In genomic region chr11:101360651-101361113, GRCm38 (mm10) we compare ENCODE assay signal across 16 mouse cellular contexts. TPM values are rescaled to one million over a fixed set of nuclear protein-coding genes. Genes with fewer than 3 reads are reported as not detected.
DNase-seq lines count a peak whose midpoint lies in the region; ATAC-seq and TF ChIP-seq lines count a peak whose summit lies in the region.
"Had no signal": no experiment of that assay in that cellular context is flagged by ENCODE, and none has a peak within 500 bp of the region (broad histone marks: within the 10 kb centered on the region; RNA-seq: fewer than 3 reads in every experiment).

No protein-coding gene starts in this region.

- no peak overlapping the region for H3K4me2 ChIP-seq in kidney, embryonic 16.5 days (replicated peaks; ENCODE audit: low read depth, low read length)

- H3K4me1 ChIP-seq in kidney, adult 2 months (ENCODE audit: control insufficient read depth, insufficient read depth, low read length): peaks cover 37% of the 10 kb centered on the region
- peaks cover 19% of the 10 kb centered on the region for H3K4me1 ChIP-seq in kidney, embryonic 16.5 days (ENCODE audit: insufficient read depth, low read length)
- peaks cover 32% of the 10 kb centered on the region for H3K4me1 ChIP-seq in thymus, adult 2 months (replicated peaks; ENCODE audit: control insufficient read depth, insufficient read depth, low read length)

- peak overlapping the region; percentile 98 for H3K27ac ChIP-seq in kidney, adult 2 months (ENCODE audit: insufficient read depth, low read depth, low read length)
- H3K27ac ChIP-seq in kidney, embryonic 16.5 days (ENCODE audit: low read length): peak overlapping the region; percentile 86
- H3K27ac ChIP-seq in thymus, adult 2 months (ENCODE audit: control insufficient read depth, insufficient read depth, low read length): peak overlapping the region; percentile 94

- no peaks in the 10 kb centered on the region for H3K27me3 ChIP-seq in kidney, adult 2 months (replicated peaks; ENCODE audit: control insufficient read depth, insufficient read depth, low read length)
- no peaks in the 10 kb centered on the region for H3K27me3 ChIP-seq in kidney, embryonic 16.5 days (ENCODE audit: insufficient read depth, low read length)
- H3K27me3 ChIP-seq in thymus, adult 2 months (ENCODE audit: control insufficient read depth, insufficient read depth, low read length): no peaks in the 10 kb centered on the region

- no peaks in the 10 kb centered on the region for H3K36me3 ChIP-seq in kidney, adult 2 months (ENCODE audit: control insufficient read depth, insufficient read depth, low read length)
- H3K36me3 ChIP-seq in kidney, embryonic 16.5 days (ENCODE audit: insufficient read depth, low read length): no peaks in the 10 kb centered on the region
- H3K36me3 ChIP-seq in thymus, adult 2 months (ENCODE audit: control insufficient read depth, insufficient read depth, low read length): no peaks in the 10 kb centered on the region
- H3K36me3 ChIP-seq: forebrain, embryonic 10.5 days; hindbrain, embryonic 10.5 days had no signal

- no peak for TF ChIP-seq CTCF in kidney, adult 2 months (conservative IDR thresholded peaks at IDR 0.05; ENCODE audit: insufficient read depth, insufficient read length, low read depth, low read length)
- no peak for TF ChIP-seq CTCF in thymus, adult 2 months (IDR thresholded peaks at IDR 0.05; ENCODE audit: borderline replicate concordance, control insufficient read depth, extremely low read depth, insufficient read depth, low read length, poor library complexity)

- WGBS in kidney, adult 2 months: 14% methylated on average over 3 of the region's 3 CpGs
- WGBS in kidney, embryonic 16.5 days: 26% methylated on average over 3 of the region's 3 CpGs
- 28% methylated on average over 3 of the region's 3 CpGs for WGBS in thymus, adult 2 months

- ATAC-seq in kidney, embryonic 16.5 days (ENCODE audit: low FRiP score, low TSS enrichment): 0 out of 2 replicates have a peak, but pooled peaks have one; percentile 28

- no peak overlapping the region for H3K4me3 ChIP-seq in kidney, adult 2 months (ENCODE audit: insufficient read depth, low read depth, low read length)
- H3K4me3 ChIP-seq in kidney, embryonic 16.5 days (ENCODE audit: low read length): no peak overlapping the region
- H3K4me3 ChIP-seq in thymus, adult 2 months (ENCODE audit: control insufficient read depth, insufficient read depth, low read length): no peak overlapping the region
- H3K4me3 ChIP-seq: forebrain, embryonic 10.5 days; hindbrain, embryonic 10.5 days had no signal

- no peak overlapping the region for H3K9ac ChIP-seq in kidney, embryonic 16.5 days (replicated peaks; ENCODE audit: low read length)

- peak; percentile 65 for DNase-seq in kidney, adult 2 months
- no peak for DNase-seq in kidney, postnatal 10 days
- peak; percentile 40 to 59 for DNase-seq in heart, adult 9 months (ENCODE audit: low spot score in 2 of 2)
- peak; percentile 33 for DNase-seq in thymus, adult 2 months
- no peak for DNase-seq in left cerebral cortex, adult 18-20 months (ENCODE audit: low spot score in 2 of 2)
- DNase-seq in natural killer cell, adult 2 months (ENCODE audit: low spot score in 2 of 2): no peak
- no peak for DNase-seq in urinary bladder, postnatal 25 days (ENCODE audit: low spot score)
- DNase-seq: adrenal gland, postnatal 25 days; layer of hippocampus, postnatal 36 days; spleen, adult 18-20 months had no signal

- no peaks in the 10 kb centered on the region for H3K9me3 ChIP-seq in kidney, embryonic 16.5 days (ENCODE audit: low read length)
- H3K9me3 ChIP-seq: forebrain, embryonic 10.5 days; hindbrain, embryonic 10.5 days had no signal

- no peak for TF ChIP-seq POLR2A in kidney, adult 2 months (IDR thresholded peaks at IDR 0.05; ENCODE audit: low read depth, low read length)
- TF ChIP-seq POLR2A in thymus, adult 2 months (IDR thresholded peaks at IDR 0.05; ENCODE audit: control insufficient read depth, extremely low read depth, insufficient read depth, low read length, poor library complexity): no peak

RNA-seq across cellular contexts. Expression of gene G6pc, which starts 6.7 kb away (rescaled TPM):
- 322 and 349 TPM in 2 replicates for polyA plus RNA-seq in kidney, adult 2 months (2012; rRNA removed)
- polyA plus RNA-seq in kidney, embryonic 16.5 days (2015; fragmentation: Nextera tagmentation; extraction: Ambion mirVana): 2.8 and 3.6 TPM in 2 replicates
- 0.15 and 0.37 TPM in 2 replicates for polyA plus RNA-seq in thymus, adult 2 months (2012; rRNA removed)
- not detected for total RNA-seq in left cerebral cortex, adult 18-20 months (2021)
- total RNA-seq: common myeloid progenitor, adult 5-6 weeks; layer of hippocampus, postnatal 36 days; megakaryocyte, adult 5-6 weeks; neutrophil, adult 5-6 weeks had no signal
- polyA plus RNA-seq: forebrain, embryonic 10.5 days; hindbrain, embryonic 10.5 days had no signal

RNA-seq across cellular contexts. Expression of gene Aoc3, which starts 30.3 kb away (rescaled TPM):
- polyA plus RNA-seq in kidney, adult 2 months (2012; rRNA removed): 12.5 and 14.8 TPM in 2 replicates
- polyA plus RNA-seq in kidney, embryonic 16.5 days (2015; fragmentation: Nextera tagmentation; extraction: Ambion mirVana): 0.86 and 1.3 TPM in 2 replicates
- polyA plus RNA-seq in thymus, adult 2 months (2012; rRNA removed): 11.8 and 12.1 TPM in 2 replicates
- total RNA-seq in left cerebral cortex, adult 18-20 months (2021): under 1 TPM; 0.61 to 0.74 TPM
- total RNA-seq: megakaryocyte, adult 5-6 weeks; neutrophil, adult 5-6 weeks had no signal
- polyA plus RNA-seq: forebrain, embryonic 10.5 days; hindbrain, embryonic 10.5 days had no signal

RNA-seq across cellular contexts. Expression of gene Aoc2, which starts 35.8 kb away (rescaled TPM):
- polyA plus RNA-seq in kidney, adult 2 months (2012; rRNA removed): 2.6 and 3.1 TPM in 2 replicates
- 1.7 and 2.0 TPM in 2 replicates for polyA plus RNA-seq in kidney, embryonic 16.5 days (2015; fragmentation: Nextera tagmentation; extraction: Ambion mirVana)
- 14.6 and 16.2 TPM in 2 replicates for polyA plus RNA-seq in thymus, adult 2 months (2012; rRNA removed)
- total RNA-seq in left cerebral cortex, adult 18-20 months (2021): 1 to 10 TPM; 5.4 to 6.9 TPM

RNA-seq across cellular contexts. Expression of gene Psme3, which starts 44.7 kb away (rescaled TPM):
- 61.6 and 75.5 TPM in 2 replicates for polyA plus RNA-seq in kidney, adult 2 months (2012; rRNA removed)
- polyA plus RNA-seq in kidney, embryonic 16.5 days (2015; fragmentation: Nextera tagmentation; extraction: Ambion mirVana): 142 and 148 TPM in 2 replicates
- polyA plus RNA-seq in thymus, adult 2 months (2012; rRNA removed): 103 and 106 TPM in 2 replicates
- 100 to 1,000 TPM; 128 to 131 TPM for total RNA-seq in left cerebral cortex, adult 18-20 months (2021)

RNA-seq across cellular contexts. Expression of gene Aarsd1, which starts 56.7 kb away (rescaled TPM):
- 26.3 and 29.2 TPM in 2 replicates for polyA plus RNA-seq in kidney, adult 2 months (2012; rRNA removed)
- 79.2 and 84.1 TPM in 2 replicates for polyA plus RNA-seq in kidney, embryonic 16.5 days (2015; fragmentation: Nextera tagmentation; extraction: Ambion mirVana)
- polyA plus RNA-seq in thymus, adult 2 months (2012; rRNA removed): 33.4 and 37.2 TPM in 2 replicates
- total RNA-seq in left cerebral cortex, adult 18-20 months (2021): 10 to 100 TPM; 47.6 to 48.8 TPM

Comparison
In these comparisons a context has a peak if more than half of its experiments do, and no peak if none do; other contexts are left out.
1. DNase-seq: peak in kidney, adult 2 months (single experiment), heart, adult 9 months (2 of 2) and thymus, adult 2 months (single experiment); none in kidney, postnatal 10 days (single experiment), left cerebral cortex, adult 18-20 months (0 of 2), natural killer cell, adult 2 months (0 of 2) and urinary bladder, postnatal 25 days (single experiment).
2. RNA of gene G6pc, which starts 6.7 kb away (polyA plus RNA-seq): 322 to 349 TPM in kidney, adult 2 months; 2.8 to 3.6 TPM in kidney, embryonic 16.5 days and 0.15 to 0.37 TPM in thymus, adult 2 months; every median in the first group is over 10 times any median in the second.
3. Peak in every context shown above with its lines, with median percentiles within 50 percentile points of each other: H3K27ac ChIP-seq.